Mouse (Mus musculus) midbrain, embryonic 13.5 days (tissue): Measurements from ENCODE around the gene Tns2. TPM values are rescaled to one million over a fixed set of nuclear protein-coding genes. Genes with fewer than 3 reads are reported as not detected.
A peak's percentile ranks its signal among the peaks of the same experiment; 100 is the strongest.

Source experiments
- ATAC-seq: fragments of 200-750 bp; cut with Nextera tagmentation; 2 replicates; pipeline ENCODE4 v1.8.0; 2017; ENCODE audit warnings: mild to moderate bottlenecking, moderate TSS enrichment, moderate library complexity
- H3K27ac ChIP-seq: fragments of 300-500 bp; sonication (generic); 2 replicates; pipeline ENCODE4 v1.5.1; 2015; ENCODE audit warnings: inconsistent platforms, mild to moderate bottlenecking, moderate library complexity
- H3K27me3 ChIP-seq: fragments of 300-500 bp; sonication (generic); 2 replicates; pipeline ENCODE4 v1.6.1; 2015; ENCODE audit warnings: mild to moderate bottlenecking, inconsistent platforms
- H3K36me3 ChIP-seq: fragments of 300-500 bp; sonication (generic); 2 replicates; pipeline ENCODE4 v1.6.1; 2015; ENCODE audit warnings: mild to moderate bottlenecking, inconsistent platforms
- H3K4me1 ChIP-seq: fragments of 300-500 bp; sonication (generic); replicated peaks from 2 replicates; pipeline ENCODE4 v1.6.1; 2015; ENCODE audit warnings: inconsistent platforms
- H3K4me2 ChIP-seq: fragments of 300-500 bp; sonication (generic); replicated peaks from 2 replicates; pipeline ENCODE4 v1.6.1; 2015; ENCODE audit warnings: moderate library complexity, mild to moderate bottlenecking, inconsistent platforms
- H3K4me3 ChIP-seq: fragments of 300-500 bp; sonication (generic); replicated peaks from 2 replicates; pipeline ENCODE4 v1.5.1; 2015; ENCODE audit warnings: mild to moderate bottlenecking, inconsistent platforms
- H3K9ac ChIP-seq: fragments of 300-500 bp; sonication (generic); replicated peaks from 2 replicates; pipeline ENCODE4 v1.6.1; 2015; ENCODE audit warnings: mild to moderate bottlenecking, inconsistent platforms
- H3K9me3 ChIP-seq: fragments of 300-500 bp; sonication (generic); 2 replicates; pipeline ENCODE4 v1.6.1; 2016; ENCODE audit warnings: mild to moderate bottlenecking, inconsistent platforms
- WGBS: fragments of 180-500 bp; shearing (Covaris S2); methylation state at CpG from one replicate; pipeline ENCODE4 v1.1.7; 2015; 5-methylcytosine and 5-hydroxymethylcytosine counted together
- polyA plus RNA-seq: library from polyadenylated mRNA; unstranded; fragments of >200 nt; fragmentation: Nextera tagmentation; extraction: Ambion mirVana; gene quantifications from 2 replicates; pipeline ENCODE4 v1.2.1, GENCODE M21; 2015

Gene Tns2
- polyA plus RNA-seq, 1 experiment from 2014 or later, result 6.1 TPM

DNA sequence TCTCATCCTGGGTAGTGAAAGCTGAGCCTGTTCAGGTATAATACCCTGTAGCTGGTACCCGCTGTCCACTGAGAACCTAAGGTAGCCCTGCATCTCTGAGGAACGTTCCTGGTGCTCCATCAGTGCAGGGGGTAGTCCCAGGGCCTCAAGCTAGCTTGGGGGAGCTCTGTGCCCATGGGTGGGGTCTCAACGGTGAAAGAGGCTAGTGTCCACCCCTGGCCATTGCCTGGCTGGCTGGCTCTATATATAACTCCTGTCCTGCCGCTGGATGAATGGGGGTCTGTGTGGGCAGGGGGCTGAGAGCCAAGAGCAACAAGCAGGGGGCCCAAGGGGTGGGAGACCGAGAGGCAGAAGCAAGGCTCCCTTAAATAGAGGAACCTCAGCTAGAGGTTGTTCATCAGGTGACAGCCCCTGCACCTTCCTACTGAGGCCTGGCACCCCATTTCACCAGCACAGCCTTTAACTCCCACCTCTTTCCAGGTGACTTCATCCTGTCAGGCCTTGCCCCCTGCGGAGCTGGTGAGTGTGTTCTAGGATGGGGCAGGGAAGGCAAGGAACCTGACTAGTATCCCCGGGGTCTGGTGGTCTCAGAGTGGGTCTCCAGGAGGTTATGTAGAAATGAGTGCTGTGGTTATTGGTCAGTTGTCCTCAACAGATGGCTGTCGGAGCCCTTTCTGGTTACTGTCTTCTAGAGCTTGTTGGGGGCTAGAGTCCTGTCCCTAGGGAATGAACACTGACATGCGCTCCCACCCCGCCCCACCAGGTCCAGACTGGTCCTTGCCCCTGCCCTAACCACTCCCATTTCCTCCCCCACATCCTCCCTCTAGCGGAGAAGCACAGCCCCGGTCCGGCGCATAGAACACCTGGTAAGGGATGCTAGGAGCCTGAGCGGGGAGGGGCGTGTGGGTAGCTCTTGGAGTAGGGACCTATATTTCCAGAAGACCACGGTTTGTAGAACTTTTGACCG is 5.8 kb downstream of the Tns2 start:
- H3K9ac ChIP-seq, result no peak overlapping the region
- H3K4me2 ChIP-seq, result peak overlapping the region; percentile 57
- H3K4me3 ChIP-seq, result peak overlapping the region; percentile 32; the same call in 1 of the 2 replicates
- H3K27ac ChIP-seq, result no peak overlapping the region
- 27% methylated on average over 18 of the region's 18 CpGs for WGBS
- H3K4me1 ChIP-seq, result peaks cover 55% of the 10 kb centered on the region
- ATAC-seq, result no peak
- no peaks in the 10 kb centered on the region for H3K36me3 ChIP-seq
- no peaks in the 10 kb centered on the region for H3K9me3 ChIP-seq
- H3K27me3 ChIP-seq, result peaks cover 67% of the 10 kb centered on the region

DNA sequence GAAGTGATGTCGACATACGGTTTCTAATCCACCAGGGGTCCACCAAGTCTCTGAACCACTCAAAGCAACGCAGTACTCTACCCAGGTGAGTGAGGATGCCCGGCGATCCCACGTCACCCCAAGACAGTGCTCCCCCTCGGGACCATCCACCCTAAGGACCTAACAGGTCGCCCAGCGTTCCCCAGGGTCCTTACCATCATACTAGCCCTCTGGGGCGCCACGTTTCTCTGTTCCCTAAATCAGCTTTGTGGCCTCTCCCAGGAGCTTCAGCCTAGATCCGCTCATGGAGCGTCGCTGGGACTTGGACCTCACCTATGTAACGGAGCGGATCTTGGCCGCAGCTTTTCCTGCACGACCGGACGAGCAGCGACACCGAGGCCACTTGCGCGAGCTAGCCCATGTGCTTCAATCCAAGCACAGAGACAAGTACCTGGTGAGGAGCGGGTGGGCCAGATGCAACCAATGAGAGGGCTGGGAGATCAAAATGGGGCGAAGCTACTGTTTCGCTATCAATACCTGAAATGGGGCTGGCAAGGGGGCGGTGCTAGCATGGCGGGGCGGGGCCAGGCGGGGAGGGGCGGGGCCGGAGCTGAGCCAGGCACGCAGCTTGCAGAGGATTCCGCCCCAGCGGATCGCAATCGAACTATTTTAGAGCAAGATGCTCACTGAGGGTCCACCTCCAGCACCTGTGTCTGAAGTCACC is 6.7 kb downstream of the Tns2 start:
- H3K27me3 ChIP-seq, result peaks cover 59% of the 10 kb centered on the region
- ATAC-seq, result no peak
- H3K4me1 ChIP-seq, result peaks cover 47% of the 10 kb centered on the region
- 6% methylated on average over 38 of the region's 38 CpGs for WGBS
- H3K9me3 ChIP-seq, result no peaks in the 10 kb centered on the region
- peak overlapping the region; percentile 41; the same call in 1 of the 2 replicates for H3K9ac ChIP-seq
- H3K4me3 ChIP-seq, result peak overlapping the region; percentile 32
- H3K36me3 ChIP-seq, result no peaks in the 10 kb centered on the region
- H3K4me2 ChIP-seq, result peak overlapping the region; percentile 57
- no peak overlapping the region for H3K27ac ChIP-seq

DNA sequence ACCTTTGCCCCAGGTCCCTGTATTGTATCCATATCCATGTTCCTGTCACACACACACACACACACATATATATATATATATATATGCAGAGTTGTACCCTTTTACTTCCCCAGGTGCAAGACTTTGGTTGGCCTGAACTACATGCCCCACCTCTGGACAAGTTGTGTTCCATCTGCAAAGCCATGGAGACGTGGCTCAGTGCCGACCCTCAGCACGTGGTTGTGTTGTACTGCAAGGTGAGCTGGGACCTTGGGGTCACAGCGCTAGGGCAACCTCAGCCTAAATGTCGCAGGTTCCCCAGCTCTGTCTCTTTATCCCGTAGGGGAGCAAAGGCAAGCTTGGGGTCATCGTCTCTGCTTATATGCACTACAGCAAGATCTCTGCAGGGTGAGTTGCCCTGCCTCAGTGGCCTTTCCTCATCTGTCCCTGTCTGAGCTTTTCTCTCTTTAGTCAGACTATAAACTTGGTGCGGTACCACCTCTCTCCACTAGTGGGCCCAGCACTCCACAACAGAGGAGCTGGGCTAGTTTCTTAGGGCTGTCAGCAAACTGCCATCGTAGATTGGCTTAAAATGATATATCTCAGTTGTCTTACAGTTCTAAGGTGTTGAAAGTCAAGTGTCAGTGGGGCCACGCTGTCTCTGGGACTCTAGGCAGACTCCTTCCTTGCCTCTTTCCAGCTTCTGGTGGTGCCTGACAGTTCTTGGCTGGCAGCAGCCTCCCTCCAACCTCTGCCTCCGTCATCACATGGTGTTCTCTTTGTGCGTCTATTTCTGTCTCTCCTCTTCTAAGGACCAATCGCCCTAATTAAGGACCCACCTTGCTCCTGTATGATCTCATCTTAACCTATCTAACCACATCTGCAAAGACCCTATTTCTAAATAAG is 7.7 kb downstream of the Tns2 start:
- H3K27ac ChIP-seq, result no peak overlapping the region
- 0 out of 2 replicates have a peak, but pooled peaks have one; percentile 15 for ATAC-seq
- 33% methylated on average over 13 of the region's 13 CpGs for WGBS
- H3K4me1 ChIP-seq, result peaks cover 36% of the 10 kb centered on the region
- H3K4me2 ChIP-seq, result no peak overlapping the region
- no peak overlapping the region for H3K9ac ChIP-seq
- no peaks in the 10 kb centered on the region for H3K9me3 ChIP-seq
- H3K36me3 ChIP-seq, result no peaks in the 10 kb centered on the region
- H3K27me3 ChIP-seq, result peaks cover 49% of the 10 kb centered on the region
- H3K4me3 ChIP-seq, result no peak overlapping the region

DNA sequence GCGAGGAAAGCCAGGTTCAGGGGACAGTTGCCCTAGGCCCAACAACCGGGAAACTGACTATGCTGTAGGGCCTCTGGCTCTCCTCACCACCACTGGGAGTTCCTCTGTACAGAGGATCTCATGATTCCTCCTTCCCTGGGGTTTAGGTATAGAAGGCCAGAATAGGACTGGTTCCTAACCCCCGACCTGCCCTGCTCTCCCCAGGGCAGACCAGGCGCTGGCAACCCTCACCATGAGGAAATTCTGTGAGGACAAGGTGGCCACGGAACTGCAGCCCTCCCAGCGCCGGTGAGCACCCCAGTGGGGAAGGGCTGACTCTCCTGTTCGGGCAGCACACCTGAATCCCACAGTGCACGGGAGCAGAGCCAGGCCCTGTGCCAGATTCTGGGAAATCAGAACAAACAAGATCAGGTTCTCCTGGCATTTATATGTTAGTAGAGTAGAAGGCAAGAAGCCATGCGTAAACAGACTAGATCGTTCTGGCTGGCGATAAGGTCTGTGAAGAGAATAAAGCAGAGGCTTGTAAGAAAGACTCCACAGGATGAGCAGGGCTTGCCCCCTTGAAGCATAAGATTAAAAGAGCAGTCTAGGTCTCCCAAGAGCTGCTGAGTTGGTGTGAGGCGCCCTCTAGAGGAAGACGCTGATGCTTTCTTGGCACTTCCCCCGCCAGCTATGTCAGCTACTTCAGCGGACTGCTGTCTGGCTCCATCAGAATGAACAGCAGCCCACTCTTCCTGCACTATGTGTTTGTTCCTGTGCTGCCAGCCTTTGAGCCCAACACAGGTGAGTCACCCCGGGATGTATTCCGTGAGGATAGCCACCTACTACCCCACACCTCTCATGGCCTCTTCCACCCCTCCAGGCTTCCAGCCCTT is 8.7 kb downstream of the Tns2 start:
- Histone ChIP-seq H3K4me1 (peaks cover 27% of the 10 kb centered on the region), H3K4me2 (no peak overlapping the region), H3K9ac (no peak overlapping the region), H3K27me3 (peaks cover 45% of the 10 kb centered on the region), H3K27ac (no peak overlapping the region), H3K36me3 (no peaks in the 10 kb centered on the region), H3K9me3 (no peaks in the 10 kb centered on the region), H3K4me3 (no peak overlapping the region)
- peak; percentile 8; the same call in 1 of the 2 replicates for ATAC-seq
- WGBS, result 47% methylated on average over 18 of the region's 18 CpGs

DNA sequence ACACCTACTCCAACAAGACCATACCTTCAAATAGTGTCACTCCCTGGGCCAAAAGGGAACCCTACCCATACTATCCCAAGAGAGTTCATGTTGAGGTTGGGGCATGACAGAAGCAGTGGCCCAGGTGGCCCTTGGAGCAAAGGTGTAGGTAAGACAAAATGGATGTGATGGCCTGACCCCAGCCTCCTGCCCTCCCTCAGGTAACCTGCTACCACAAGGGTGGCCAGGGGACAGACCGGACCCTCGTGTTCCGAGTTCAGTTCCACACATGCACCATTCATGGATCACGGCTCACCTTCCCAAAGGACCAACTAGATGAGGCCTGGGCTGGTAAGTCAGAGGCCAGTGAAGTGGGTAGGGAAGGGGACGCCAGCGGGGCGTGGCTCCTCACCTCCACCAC is 10.1 kb downstream of the Tns2 start:
- H3K4me2 ChIP-seq, result no peak overlapping the region
- H3K9ac ChIP-seq, result no peak overlapping the region
- peaks cover 33% of the 10 kb centered on the region for H3K27me3 ChIP-seq
- H3K4me1 ChIP-seq, result peaks cover 26% of the 10 kb centered on the region
- no peak for ATAC-seq
- no peak overlapping the region for H3K4me3 ChIP-seq
- H3K36me3 ChIP-seq, result 0 out of 2 replicates have a peak, but pooled peaks cover under 1% of the 10 kb centered on the region
- WGBS, result 90% methylated on average over 7 of the region's 7 CpGs
- no peak overlapping the region for H3K27ac ChIP-seq
- H3K9me3 ChIP-seq, result no peaks in the 10 kb centered on the region

DNA sequence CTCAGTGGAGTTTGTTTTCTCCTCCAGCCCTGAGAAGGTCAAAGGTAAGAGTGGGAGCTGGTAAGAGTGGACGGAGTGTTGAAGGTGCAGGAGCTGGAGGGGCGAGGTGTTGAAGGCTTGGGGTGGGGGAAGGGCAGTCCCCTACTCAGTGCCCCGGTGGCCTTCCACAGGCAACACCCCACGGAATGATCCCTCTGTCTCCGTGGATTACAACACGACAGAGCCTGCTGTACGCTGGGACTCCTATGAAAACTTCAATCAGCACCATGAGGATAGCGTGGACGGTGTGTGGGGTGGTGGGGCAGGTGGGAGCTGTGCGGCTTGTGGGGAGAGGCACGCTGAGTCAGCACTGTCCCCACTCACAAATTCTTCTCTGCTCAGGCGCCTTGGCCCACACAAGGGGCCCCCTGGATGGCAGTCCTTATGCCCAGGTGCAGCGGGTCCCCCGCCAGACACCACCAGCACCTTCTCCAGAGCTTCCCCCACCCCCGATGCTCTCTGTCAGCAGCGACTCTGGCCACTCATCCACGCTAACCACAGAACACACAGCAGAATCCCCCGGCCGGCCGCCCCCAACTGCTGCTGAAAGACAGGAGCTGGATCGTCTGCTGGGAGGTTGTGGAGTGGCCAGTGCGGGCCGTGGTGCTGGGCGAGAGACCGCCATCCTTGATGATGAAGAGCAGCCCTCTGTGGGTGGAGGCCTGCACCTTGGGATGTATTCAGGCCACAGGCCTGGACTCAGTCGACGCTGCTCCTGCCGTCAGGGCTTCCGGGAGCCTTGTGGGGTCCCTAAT is 10.7 kb downstream of the Tns2 start:
- WGBS, result 73% methylated on average over 29 of the region's 29 CpGs
- H3K27ac ChIP-seq, result no peak overlapping the region
- H3K27me3 ChIP-seq, result peaks cover 27% of the 10 kb centered on the region
- H3K36me3 ChIP-seq, result peaks cover 6% of the 10 kb centered on the region
- no peak overlapping the region for H3K4me3 ChIP-seq
- no peak overlapping the region for H3K4me2 ChIP-seq
- no peak for ATAC-seq
- peaks cover 22% of the 10 kb centered on the region for H3K4me1 ChIP-seq
- H3K9ac ChIP-seq, result no peak overlapping the region
- H3K9me3 ChIP-seq, result no peaks in the 10 kb centered on the region

DNA sequence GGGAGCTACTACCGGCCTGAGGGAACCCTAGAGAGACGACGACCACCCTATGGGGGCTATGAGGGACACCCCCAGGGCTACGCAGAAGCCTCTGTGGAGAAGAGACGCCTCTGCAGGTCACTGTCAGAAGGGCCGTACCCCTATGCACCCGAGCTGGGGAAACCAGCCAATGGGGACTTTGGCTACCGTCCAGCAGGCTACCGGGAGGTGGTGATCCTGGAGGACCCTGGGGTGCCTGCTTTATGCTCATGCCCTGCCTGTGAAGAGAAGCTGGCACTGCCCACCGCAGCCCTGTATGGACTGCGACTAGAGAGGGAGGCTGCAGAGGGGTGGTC is 11.2 kb downstream of the Tns2 start:
- Histone ChIP-seq H3K9me3 (no peaks in the 10 kb centered on the region), H3K9ac (no peak overlapping the region), H3K27me3 (peaks cover 21% of the 10 kb centered on the region), H3K27ac (no peak overlapping the region), H3K4me3 (no peak overlapping the region), H3K36me3 (peaks cover 12% of the 10 kb centered on the region), H3K4me2 (no peak overlapping the region), H3K4me1 (peaks cover 18% of the 10 kb centered on the region)
- WGBS, result 77% methylated on average over 11 of the region's 11 CpGs
- no peak for ATAC-seq

DNA sequence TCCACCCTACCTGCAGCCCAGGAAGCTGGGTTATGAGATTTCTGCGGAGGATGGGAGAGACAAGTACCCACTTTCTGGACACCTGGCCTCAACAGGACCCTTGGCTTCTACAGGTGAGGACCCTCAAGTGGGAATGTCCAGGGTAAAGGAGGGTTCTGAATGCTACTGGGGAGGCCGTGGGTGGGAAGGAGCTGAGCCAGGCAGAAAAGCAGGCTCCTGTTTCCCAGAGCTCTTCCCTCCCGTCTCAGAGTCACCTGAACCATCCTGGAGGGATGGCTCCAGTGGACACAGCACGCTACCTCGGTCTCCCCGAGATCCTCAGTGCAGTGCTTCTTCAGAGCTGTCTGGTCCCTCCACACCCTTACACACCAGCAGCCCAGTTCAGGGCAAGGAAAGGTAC is 12.0 kb downstream of the Tns2 start:
- no peak overlapping the region for H3K9ac ChIP-seq
- no peaks in the 10 kb centered on the region for H3K9me3 ChIP-seq
- H3K4me1 ChIP-seq, result peaks cover 11% of the 10 kb centered on the region
- peaks cover 19% of the 10 kb centered on the region for H3K36me3 ChIP-seq
- no peak overlapping the region for H3K4me2 ChIP-seq
- WGBS, result 88% methylated on average over 6 of the region's 6 CpGs
- H3K27ac ChIP-seq, result no peak overlapping the region
- H3K4me3 ChIP-seq, result no peak overlapping the region
- H3K27me3 ChIP-seq, result peaks cover 14% of the 10 kb centered on the region
- ATAC-seq, result no peak

DNA sequence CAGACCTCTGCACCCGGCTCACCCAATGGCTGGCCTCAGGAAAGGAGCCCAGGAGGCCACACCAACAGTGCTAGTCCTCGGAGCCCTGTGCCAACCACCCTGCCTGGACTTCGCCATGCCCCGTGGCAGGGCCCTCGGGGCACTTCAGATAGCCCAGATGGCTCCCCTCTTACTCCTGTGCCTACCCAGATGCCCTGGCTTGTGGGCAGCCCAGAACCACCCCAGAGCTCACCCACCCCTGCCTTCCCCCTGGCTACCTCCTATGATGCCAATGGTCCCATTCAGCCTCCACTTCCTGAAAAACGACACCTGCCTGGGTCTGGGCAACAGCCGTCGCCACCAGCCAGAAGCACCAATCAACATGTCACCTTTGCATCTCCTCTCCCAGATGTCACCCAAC is 12.6 kb downstream of the Tns2 start:
- Histone ChIP-seq H3K27me3 (peaks cover 7% of the 10 kb centered on the region), H3K9ac (no peak overlapping the region), H3K9me3 (no peaks in the 10 kb centered on the region), H3K36me3 (peaks cover 26% of the 10 kb centered on the region), H3K4me3 (no peak overlapping the region), H3K4me2 (no peak overlapping the region), H3K27ac (no peak overlapping the region), H3K4me1 (peaks cover 13% of the 10 kb centered on the region; the same call in 1 of the 2 replicates)
- WGBS, result 86% methylated on average over 8 of the region's 8 CpGs
- ATAC-seq, result no peak

DNA sequence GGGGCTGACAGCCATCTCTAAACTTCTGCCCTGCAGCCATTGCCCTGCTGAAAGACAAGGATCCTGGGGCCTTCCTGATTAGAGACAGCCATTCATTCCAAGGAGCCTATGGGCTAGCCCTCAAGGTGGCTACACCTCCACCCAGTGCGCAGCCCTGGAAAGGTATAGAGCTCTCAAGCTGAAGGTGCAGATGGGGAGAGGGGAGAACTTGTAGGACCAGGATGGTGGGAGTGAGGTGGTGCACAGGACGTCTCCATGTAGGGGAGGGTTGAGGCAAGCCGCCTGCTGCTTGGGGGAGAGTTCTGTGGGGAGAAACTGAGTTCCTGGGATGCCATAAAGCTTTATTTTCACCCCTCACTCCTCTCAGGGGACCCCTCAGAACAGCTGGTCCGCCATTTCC is 13.5 kb downstream of the Tns2 start:
- WGBS, result 84% methylated on average over 4 of the region's 4 CpGs
- Histone ChIP-seq H3K27me3 (0 out of 2 replicates have a peak, but pooled peaks cover 2% of the 10 kb centered on the region), H3K4me1 (peaks cover 13% of the 10 kb centered on the region; the same call in 1 of the 2 replicates), H3K4me3 (no peak overlapping the region), H3K9me3 (no peaks in the 10 kb centered on the region), H3K36me3 (peaks cover 34% of the 10 kb centered on the region), H3K4me2 (no peak overlapping the region), H3K9ac (no peak overlapping the region), H3K27ac (no peak overlapping the region)
- no peak for ATAC-seq
